Mouse (Mus musculus): ENCODE results near the gene Bmper. TPM values are rescaled to one million over a fixed set of nuclear protein-coding genes. Genes with fewer than 3 reads are reported as not detected.

Gene Bmper
- polyA plus RNA-seq, 1 experiment from 2014 or later: 21.0 TPM

DNA sequence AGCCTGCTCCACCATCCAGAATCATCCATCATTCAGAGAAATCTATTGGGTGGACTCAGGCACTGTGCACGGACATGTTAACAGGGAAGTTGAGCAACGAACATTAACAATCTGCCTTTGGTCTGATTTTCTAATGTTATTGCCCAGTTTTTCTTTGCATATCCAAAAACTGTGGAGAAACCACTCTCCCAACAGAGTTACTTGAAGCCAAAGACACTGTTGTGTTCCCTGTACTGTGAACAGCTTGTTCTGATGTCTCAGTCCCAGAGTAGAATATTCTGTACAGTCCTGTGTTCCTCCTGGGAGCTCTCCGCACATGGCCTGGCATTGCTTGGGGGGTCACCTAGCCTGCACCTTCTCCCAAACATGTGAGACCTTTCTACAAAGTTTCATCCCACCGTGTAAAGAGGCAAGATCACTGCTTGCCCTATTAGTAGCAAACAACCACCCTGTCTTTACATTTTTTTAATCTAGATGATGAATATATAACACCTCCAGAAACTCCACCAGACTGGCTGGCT is 62.1 kb downstream of the Bmper start:
- Histone ChIP-seq H3K36me3 (ENCODE audit: insufficient read depth, low read length) (no peaks in the 10 kb centered on the region), H3K9ac (replicated peaks; ENCODE audit: low read length) (no peak overlapping the region), H3K4me3 (ENCODE audit: low read length) (no peak overlapping the region), H3K4me2 (replicated peaks; ENCODE audit: low read depth, low read length) (no peak overlapping the region), H3K27me3 (ENCODE audit: insufficient read depth, low read length) (no peaks in the 10 kb centered on the region), H3K9me3 (ENCODE audit: low read length) (no peaks in the 10 kb centered on the region), H3K27ac (ENCODE audit: low read length) (no peak overlapping the region), H3K4me1 (ENCODE audit: insufficient read depth, low read length) (no peaks in the 10 kb centered on the region)
- 75% methylated on average over 4 of the region's 4 CpGs for WGBS
- no peak for ATAC-seq (ENCODE audit: low FRiP score, low TSS enrichment)

DNA sequence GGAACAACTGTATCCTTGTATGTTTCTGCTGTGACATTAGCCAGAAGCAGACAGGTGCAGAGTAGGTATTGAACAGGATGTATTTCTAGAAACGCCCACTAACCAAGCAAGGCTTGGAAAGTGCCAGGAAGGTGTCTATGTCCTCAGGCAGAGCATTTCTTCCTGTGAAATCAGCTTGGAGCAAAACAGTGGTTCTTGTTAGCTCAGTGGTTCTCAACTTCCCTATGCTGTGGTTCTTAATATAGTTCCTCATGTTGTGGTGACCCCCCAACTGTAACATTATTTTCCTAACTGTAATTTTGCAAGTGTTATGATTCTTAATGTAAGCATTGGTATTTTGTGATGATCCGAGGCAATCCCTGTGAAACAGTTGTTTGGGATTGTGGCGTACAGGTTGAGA is 70.7 kb downstream of the Bmper start:
- Histone ChIP-seq H3K27me3 (ENCODE audit: insufficient read depth, low read length) (no peaks in the 10 kb centered on the region), H3K27ac (ENCODE audit: low read length) (no peak overlapping the region), H3K36me3 (ENCODE audit: insufficient read depth, low read length) (no peaks in the 10 kb centered on the region), H3K4me1 (ENCODE audit: insufficient read depth, low read length) (no peaks in the 10 kb centered on the region), H3K9me3 (ENCODE audit: low read length) (no peaks in the 10 kb centered on the region), H3K4me2 (replicated peaks; ENCODE audit: low read depth, low read length) (no peak overlapping the region), H3K9ac (replicated peaks; ENCODE audit: low read length) (no peak overlapping the region), H3K4me3 (ENCODE audit: low read length) (no peak overlapping the region)
- WGBS: 91% methylated on average over 3 of the region's 3 CpGs
- ATAC-seq (ENCODE audit: low FRiP score, low TSS enrichment): no peak

DNA sequence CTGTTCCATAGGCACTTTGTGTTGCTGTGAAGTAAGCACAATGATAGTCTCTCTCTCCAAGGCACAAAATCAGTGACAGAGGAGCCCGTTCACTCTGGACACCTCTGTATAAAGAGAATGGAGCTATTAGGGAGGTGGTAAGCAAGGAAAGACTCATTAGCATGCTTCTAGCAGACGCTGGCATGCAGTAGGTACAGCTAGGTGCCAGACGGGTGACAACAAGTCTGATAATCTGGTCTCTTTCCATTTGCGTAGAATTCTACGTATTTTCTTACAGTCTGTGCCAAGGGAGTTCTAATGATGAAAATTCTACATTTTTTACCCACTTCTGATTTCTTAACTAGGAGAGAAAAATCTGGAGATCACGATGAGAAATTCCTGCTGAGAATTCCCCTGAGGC is 72.7 kb downstream of the Bmper start:
- 84% methylated on average over 6 of the region's 6 CpGs for WGBS
- no peak overlapping the region for H3K9ac ChIP-seq (replicated peaks; ENCODE audit: low read length)
- no peak for ATAC-seq (ENCODE audit: low FRiP score, low TSS enrichment)
- H3K36me3 ChIP-seq (ENCODE audit: insufficient read depth, low read length): no peaks in the 10 kb centered on the region
- H3K4me3 ChIP-seq (ENCODE audit: low read length): no peak overlapping the region
- H3K4me1 ChIP-seq (ENCODE audit: insufficient read depth, low read length): no peaks in the 10 kb centered on the region
- no peaks in the 10 kb centered on the region for H3K27me3 ChIP-seq (ENCODE audit: insufficient read depth, low read length)
- no peak overlapping the region for H3K27ac ChIP-seq (ENCODE audit: low read length)
- H3K4me2 ChIP-seq (replicated peaks; ENCODE audit: low read depth, low read length): no peak overlapping the region
- H3K9me3 ChIP-seq (ENCODE audit: low read length): no peaks in the 10 kb centered on the region

DNA sequence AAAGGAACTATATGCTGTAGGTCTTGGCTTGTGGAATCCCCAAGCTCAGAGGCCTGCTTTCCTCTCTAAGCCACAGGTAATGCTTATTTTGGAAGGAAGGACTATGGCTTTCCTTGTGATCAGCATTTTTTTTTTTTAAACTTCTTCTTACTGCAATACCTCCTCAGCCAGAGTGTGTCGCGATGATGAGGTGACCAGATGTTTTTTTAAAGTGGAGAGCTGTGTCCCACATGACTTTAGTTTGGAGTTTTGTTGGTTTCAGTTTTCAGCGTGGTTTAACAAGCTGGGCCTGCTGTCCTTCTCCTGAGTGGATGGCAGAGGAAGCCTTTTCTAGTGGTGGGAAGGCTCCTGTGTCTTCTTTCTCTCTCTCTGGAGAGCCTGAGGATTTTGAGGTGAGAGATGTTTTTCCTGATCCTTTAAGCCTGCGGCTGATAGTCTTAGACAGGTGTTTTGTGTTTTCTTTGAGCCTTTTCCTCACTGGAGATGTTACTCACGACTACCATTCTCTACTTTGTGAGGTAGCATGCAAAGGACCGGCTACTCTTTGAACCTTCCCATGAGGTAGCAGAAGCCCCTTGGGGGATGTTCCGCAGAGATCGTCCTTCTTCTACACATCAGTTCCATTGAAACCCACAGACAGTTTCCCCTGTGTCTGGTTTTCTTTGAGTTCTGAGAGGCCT is 74.8 kb downstream of the Bmper start:
- 72% methylated on average over 8 of the region's 8 CpGs for WGBS

DNA sequence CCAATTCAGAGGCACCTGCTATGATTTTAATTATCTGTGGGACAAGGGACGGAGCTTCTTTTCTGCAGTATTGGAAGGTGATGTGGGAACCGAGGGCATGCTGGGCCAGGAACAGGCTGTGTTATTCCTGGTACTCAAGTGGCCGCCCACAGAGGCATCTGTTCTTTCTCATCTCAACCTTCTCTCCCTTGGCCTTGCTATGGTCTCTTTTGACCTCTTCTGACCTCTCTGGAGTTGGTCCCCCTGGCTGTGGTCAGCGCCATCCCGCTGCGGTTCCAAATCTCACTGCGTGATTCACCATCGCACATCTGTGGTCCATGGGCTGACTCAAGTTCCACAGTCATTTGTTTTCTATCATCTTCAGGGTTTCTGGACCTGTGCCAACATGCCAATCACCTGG is 77.5 kb downstream of the Bmper start:
- H3K9me3 ChIP-seq (ENCODE audit: low read length): no peaks in the 10 kb centered on the region
- no peaks in the 10 kb centered on the region for H3K27me3 ChIP-seq (ENCODE audit: insufficient read depth, low read length)
- H3K36me3 ChIP-seq (ENCODE audit: insufficient read depth, low read length): no peaks in the 10 kb centered on the region
- H3K4me2 ChIP-seq (replicated peaks; ENCODE audit: low read depth, low read length): no peak overlapping the region
- H3K4me3 ChIP-seq (ENCODE audit: low read length): no peak overlapping the region
- H3K4me1 ChIP-seq (ENCODE audit: insufficient read depth, low read length): no peaks in the 10 kb centered on the region
- no peak overlapping the region for H3K27ac ChIP-seq (ENCODE audit: low read length)
- no peak overlapping the region for H3K9ac ChIP-seq (replicated peaks; ENCODE audit: low read length)
- ATAC-seq (ENCODE audit: low FRiP score, low TSS enrichment): no peak
- WGBS: 95% methylated on average over 8 of the region's 8 CpGs

More for the DNA sequence above, 74.8 kb downstream of the Bmper start:
- Histone ChIP-seq H3K36me3 (ENCODE audit: insufficient read depth, low read length) (no peaks in the 10 kb centered on the region), H3K4me1 (ENCODE audit: insufficient read depth, low read length) (no peaks in the 10 kb centered on the region), H3K4me3 (ENCODE audit: low read length) (no peak overlapping the region), H3K9ac (replicated peaks; ENCODE audit: low read length) (no peak overlapping the region), H3K27me3 (ENCODE audit: insufficient read depth, low read length) (no peaks in the 10 kb centered on the region), H3K27ac (ENCODE audit: low read length) (no peak overlapping the region), H3K9me3 (ENCODE audit: low read length) (no peaks in the 10 kb centered on the region), H3K4me2 (replicated peaks; ENCODE audit: low read depth, low read length) (no peak overlapping the region)
- no peak for ATAC-seq (ENCODE audit: low FRiP score, low TSS enrichment)

DNA sequence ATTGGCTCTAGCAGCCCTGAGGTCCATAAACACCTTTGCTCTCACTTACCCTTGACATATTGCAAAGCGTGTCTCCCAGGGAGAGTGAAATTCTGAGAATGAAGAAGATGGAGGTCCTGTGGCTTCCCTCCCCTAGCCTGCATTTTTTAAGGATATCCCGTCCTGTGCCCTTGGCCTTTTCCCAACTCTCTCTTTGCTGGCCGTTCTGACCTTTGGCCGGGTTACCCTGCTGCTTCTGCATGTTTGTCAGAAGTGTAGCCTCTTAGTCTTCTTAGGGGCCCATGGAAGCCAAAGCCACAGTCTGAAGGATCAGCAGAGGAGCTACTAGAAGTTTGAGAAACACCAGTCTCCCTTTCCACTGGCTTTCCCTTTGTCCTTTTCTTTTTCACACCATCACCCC is 82.8 kb downstream of the Bmper start:
- ATAC-seq (ENCODE audit: low FRiP score, low TSS enrichment): no peak
- WGBS: 45% methylated on average over 4 of the region's 4 CpGs
- no peak overlapping the region for H3K27ac ChIP-seq (ENCODE audit: low read length)

DNA sequence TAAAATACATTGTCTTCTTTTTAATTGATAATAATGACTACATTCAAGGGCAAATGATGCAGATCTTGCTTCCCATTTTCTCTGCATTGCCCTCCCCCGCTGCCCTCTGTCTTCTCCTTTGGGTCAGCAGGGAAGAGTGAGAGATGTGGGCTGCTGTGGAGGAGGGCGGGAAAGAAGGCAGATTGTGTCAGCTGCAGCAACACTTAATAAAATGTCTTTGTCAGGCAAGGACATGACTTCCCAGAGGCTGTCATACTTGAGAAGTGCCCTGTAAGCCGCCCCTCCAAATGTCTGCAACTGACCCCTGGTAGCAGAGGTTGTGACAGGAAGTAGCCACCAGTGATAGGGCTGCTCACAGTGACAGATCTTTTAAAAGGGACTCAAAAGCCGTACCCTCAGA is 83.3 kb downstream of the Bmper start:
- no peak for ATAC-seq (ENCODE audit: low FRiP score, low TSS enrichment)
- Histone ChIP-seq H3K4me2 (replicated peaks; ENCODE audit: low read depth, low read length) (no peak overlapping the region), H3K36me3 (ENCODE audit: insufficient read depth, low read length) (no peaks in the 10 kb centered on the region), H3K27ac (ENCODE audit: low read length) (no peak overlapping the region), H3K4me1 (ENCODE audit: insufficient read depth, low read length) (no peaks in the 10 kb centered on the region), H3K9ac (replicated peaks; ENCODE audit: low read length) (no peak overlapping the region), H3K4me3 (ENCODE audit: low read length) (no peak overlapping the region), H3K27me3 (ENCODE audit: insufficient read depth, low read length) (no peaks in the 10 kb centered on the region), H3K9me3 (ENCODE audit: low read length) (no peaks in the 10 kb centered on the region)
- 58% methylated on average over 4 of the region's 4 CpGs for WGBS

More for the DNA sequence above, 82.8 kb downstream of the Bmper start:
- Histone ChIP-seq H3K4me2 (replicated peaks; ENCODE audit: low read depth, low read length) (no peak overlapping the region), H3K9ac (replicated peaks; ENCODE audit: low read length) (no peak overlapping the region), H3K27me3 (ENCODE audit: insufficient read depth, low read length) (no peaks in the 10 kb centered on the region), H3K9me3 (ENCODE audit: low read length) (no peaks in the 10 kb centered on the region), H3K36me3 (ENCODE audit: insufficient read depth, low read length) (no peaks in the 10 kb centered on the region), H3K4me1 (ENCODE audit: insufficient read depth, low read length) (no peaks in the 10 kb centered on the region), H3K4me3 (ENCODE audit: low read length) (no peak overlapping the region)

DNA sequence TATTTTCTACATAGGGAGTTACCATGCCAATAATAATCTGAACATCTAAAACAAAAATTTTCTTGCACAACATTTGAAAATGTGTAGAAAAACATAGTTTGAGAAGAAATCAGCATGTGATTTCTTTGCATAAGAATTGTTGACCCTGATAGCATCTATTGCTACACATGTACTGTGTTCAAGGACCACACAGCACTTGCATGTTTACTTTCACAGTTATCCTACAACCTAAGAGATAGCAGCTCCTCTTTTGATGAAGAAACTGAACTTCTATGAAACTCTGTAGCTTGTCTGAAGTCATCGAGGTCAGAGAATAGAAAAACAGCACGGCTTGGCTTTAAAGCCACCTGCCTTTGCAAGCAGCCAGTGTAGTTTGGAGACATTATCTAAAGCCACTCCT is 85.0 kb downstream of the Bmper start:
- WGBS: 89% methylated on average over 2 of the region's 2 CpGs
- Histone ChIP-seq H3K4me3 (ENCODE audit: low read length) (no peak overlapping the region), H3K9ac (replicated peaks; ENCODE audit: low read length) (no peak overlapping the region), H3K9me3 (ENCODE audit: low read length) (no peaks in the 10 kb centered on the region), H3K27me3 (ENCODE audit: insufficient read depth, low read length) (no peaks in the 10 kb centered on the region), H3K27ac (ENCODE audit: low read length) (no peak overlapping the region), H3K4me2 (replicated peaks; ENCODE audit: low read depth, low read length) (no peak overlapping the region), H3K36me3 (ENCODE audit: insufficient read depth, low read length) (no peaks in the 10 kb centered on the region), H3K4me1 (ENCODE audit: insufficient read depth, low read length) (no peaks in the 10 kb centered on the region)
- ATAC-seq (ENCODE audit: low FRiP score, low TSS enrichment): no peak

DNA sequence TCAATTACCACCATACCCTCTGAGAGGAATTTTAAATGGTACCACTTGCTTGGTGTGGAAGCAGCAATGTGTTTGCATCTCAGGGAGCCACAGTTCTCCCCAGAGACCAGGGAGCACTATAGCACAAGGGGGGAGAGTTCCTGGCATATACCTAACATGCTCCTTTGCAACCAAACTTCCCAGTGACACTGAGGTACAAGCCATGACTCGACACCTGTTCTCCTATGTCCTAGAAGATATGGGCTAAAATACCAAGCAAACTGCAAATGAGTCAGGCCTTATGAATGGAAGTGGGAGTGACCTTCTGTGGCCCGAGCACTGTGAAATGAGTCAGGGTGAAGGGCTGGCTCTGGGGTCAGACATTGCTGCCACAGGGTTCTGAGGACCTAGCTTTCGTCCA is 88.1 kb downstream of the Bmper start:
- ATAC-seq (ENCODE audit: low FRiP score, low TSS enrichment): no peak
- no peak overlapping the region for H3K4me3 ChIP-seq (ENCODE audit: low read length)
- no peaks in the 10 kb centered on the region for H3K36me3 ChIP-seq (ENCODE audit: insufficient read depth, low read length)
- no peak overlapping the region for H3K4me2 ChIP-seq (replicated peaks; ENCODE audit: low read depth, low read length)
- WGBS: 85% methylated on average over 3 of the region's 3 CpGs
- H3K27ac ChIP-seq (ENCODE audit: low read length): no peak overlapping the region
- H3K4me1 ChIP-seq (ENCODE audit: insufficient read depth, low read length): no peaks in the 10 kb centered on the region
- no peaks in the 10 kb centered on the region for H3K27me3 ChIP-seq (ENCODE audit: insufficient read depth, low read length)
- H3K9me3 ChIP-seq (ENCODE audit: low read length): no peaks in the 10 kb centered on the region
- no peak overlapping the region for H3K9ac ChIP-seq (replicated peaks; ENCODE audit: low read length)

DNA sequence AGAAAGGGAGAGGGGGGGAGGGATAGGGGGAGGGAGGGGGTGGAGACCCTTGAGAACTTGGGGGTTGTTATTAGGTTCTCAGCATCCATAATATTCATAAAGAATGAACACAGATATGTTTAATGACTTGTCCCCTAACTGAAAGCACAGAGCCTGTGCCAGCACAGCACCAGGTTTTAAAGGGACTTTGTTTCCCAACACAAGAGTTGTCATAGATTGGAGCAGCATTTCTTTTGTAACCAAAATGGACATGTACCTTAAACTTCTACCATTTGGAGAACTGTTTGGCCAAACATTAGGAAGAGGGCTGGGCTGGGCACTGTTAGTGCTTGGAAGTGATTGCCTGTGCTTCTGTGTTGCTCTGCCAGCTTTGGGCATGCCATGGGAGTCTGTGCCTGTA is 89.1 kb downstream of the Bmper start:
- Histone ChIP-seq H3K27me3 (ENCODE audit: insufficient read depth, low read length) (no peaks in the 10 kb centered on the region), H3K27ac (ENCODE audit: low read length) (no peak overlapping the region), H3K36me3 (ENCODE audit: insufficient read depth, low read length) (no peaks in the 10 kb centered on the region), H3K4me3 (ENCODE audit: low read length) (no peak overlapping the region), H3K9ac (replicated peaks; ENCODE audit: low read length) (no peak overlapping the region), H3K4me2 (replicated peaks; ENCODE audit: low read depth, low read length) (no peak overlapping the region), H3K4me1 (ENCODE audit: insufficient read depth, low read length) (no peaks in the 10 kb centered on the region), H3K9me3 (ENCODE audit: low read length) (no peaks in the 10 kb centered on the region)
- no peak for ATAC-seq (ENCODE audit: low FRiP score, low TSS enrichment)

All from kidney, embryonic 16.5 days (tissue).